Mouse (Mus musculus) brain, embryonic 14.5 days (tissue): Measurements from ENCODE around the gene Gga3. TPM values are rescaled to one million over a fixed set of nuclear protein-coding genes. Genes with fewer than 3 reads are reported as not detected.
"Not testable (repeated sequence)": the region's sequence is repeated elsewhere in the genome, so short reads cannot be mapped to it uniquely, and the experiment has no call there.

Experiments
- DNase-seq: peaks from one replicate; pipeline ENCODE4 v3.0.0-alpha.2; 2011; ENCODE audit warnings: low read depth
- CTCF ChIP-seq: fragments of 200-500 bp; IDR thresholded peaks from 2 replicates; pipeline ENCODE4 v1.5.1; 2012; ENCODE audit warnings: inconsistent platforms, mild to moderate bottlenecking, moderate library complexity, borderline replicate concordance; ENCODE audit not compliant: insufficient read depth, insufficient read length; ENCODE audit errors: extremely low read depth
- POLR2A ChIP-seq: fragments of 200-500 bp; IDR thresholded peaks from 2 replicates; pipeline ENCODE4 v1.6.1; 2012; ENCODE audit warnings: mild to moderate bottlenecking, inconsistent platforms, borderline replicate concordance; ENCODE audit not compliant: poor library complexity, insufficient read depth, insufficient read length, severe bottlenecking; ENCODE audit errors: extremely low read depth
- polyA plus RNA-seq: library from polyadenylated mRNA; depleted of rRNA; stranded (reverse); fragments of >200 nt; gene quantifications from 2 replicates; pipeline ENCODE4 v1.2.3, GENCODE M21; 2012; rRNA removed

Gga3 gene
- 43.3 and 57.1 TPM in 2 replicates for polyA plus RNA-seq

DNA sequence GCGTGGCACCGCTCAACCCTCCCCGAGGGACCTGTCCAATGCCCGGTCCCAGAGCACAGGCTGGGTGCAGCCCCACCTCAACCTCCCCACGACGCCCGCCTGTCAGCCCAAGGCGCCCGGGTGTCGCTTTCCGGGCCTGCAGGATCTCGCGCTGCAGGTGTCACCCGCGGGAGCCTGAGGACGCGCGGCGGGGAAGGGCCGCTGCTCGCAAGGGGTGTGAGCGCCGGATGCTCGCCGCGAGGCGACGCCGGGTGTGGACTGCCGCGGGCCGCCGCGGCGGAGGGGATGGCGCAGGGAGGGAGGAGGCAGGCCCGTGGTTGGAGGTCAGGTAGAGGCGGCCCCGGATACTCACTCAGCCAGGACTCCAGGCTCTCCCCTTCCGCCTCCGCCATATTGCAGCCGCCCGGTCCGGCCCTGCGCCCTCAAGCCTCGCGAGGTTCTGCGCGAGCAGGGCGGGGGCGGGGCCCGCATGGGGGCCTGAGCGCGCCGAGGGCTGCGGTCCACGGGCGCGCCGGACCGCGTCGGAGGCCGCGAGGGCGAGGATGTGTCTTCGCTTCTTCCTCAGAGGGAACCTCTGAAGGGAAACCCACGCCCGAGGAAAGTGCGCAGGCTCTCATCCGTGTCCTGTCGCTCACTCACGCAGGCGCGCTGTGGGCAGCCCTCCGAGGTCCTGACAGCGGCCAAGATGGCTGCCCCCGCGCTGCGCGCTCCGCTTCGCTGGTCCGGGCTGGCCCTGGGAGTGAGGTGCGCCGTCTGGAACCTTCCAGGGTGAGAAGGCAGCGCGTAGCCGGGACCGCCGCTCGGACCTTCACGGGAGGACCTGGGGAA, at the start of gene Gga3, which contains the start of gene Mrps7:
Gene Gga3 (minus strand): TSS at position 576 of the 828 bp plus-strand sequence.
Gene Mrps7 (plus strand): TSS at position 450 of the 828 bp plus-strand sequence.
- DNase-seq, result peak; percentile 96
- peak; percentile 88 for TF ChIP-seq POLR2A
- TF ChIP-seq CTCF, result no peak

DNA sequence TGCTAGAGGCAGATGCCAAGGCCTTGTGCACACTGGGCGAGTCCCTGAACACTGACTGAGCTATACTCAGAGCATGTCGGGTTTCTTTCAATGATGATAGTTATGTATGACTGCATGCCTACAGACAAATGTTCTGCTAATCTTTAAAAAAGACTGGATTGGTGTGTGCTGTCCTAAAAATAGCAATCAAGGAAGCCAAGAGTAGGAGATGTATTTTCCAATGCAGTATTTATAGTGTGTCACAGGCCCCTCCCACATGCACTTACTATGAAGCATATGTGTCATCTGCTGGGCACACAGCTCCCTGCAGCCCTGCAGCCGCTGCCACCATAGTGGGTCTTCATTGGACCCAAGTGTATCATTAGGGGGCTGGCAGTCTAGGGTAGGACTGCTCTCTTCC, 49.3 kb upstream of the Gga3 start:
- DNase-seq, result no peak
- TF ChIP-seq CTCF (no peak), POLR2A (no peak)

DNA sequence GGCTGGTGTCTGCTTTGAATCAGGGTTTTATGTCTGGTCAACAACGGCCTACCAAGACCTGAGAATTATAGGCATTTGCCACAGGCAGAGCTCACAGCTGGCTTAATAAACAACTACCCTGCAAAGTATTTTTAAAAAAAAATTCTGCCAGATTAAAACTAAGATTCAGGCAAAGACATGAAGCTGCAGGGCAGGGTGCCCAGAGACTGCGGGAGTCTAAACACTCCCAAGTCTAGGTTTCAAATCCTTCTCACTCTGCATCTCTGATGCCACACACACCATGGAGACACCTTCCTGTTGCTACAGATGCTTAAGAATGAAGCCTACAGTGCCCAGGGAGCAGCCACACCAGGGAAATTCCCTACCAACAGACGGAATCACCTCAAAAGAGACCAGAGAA, 47.8 kb upstream of the Gga3 start:
- no peak for DNase-seq
- TF ChIP-seq POLR2A (no peak), CTCF (no peak)

DNA sequence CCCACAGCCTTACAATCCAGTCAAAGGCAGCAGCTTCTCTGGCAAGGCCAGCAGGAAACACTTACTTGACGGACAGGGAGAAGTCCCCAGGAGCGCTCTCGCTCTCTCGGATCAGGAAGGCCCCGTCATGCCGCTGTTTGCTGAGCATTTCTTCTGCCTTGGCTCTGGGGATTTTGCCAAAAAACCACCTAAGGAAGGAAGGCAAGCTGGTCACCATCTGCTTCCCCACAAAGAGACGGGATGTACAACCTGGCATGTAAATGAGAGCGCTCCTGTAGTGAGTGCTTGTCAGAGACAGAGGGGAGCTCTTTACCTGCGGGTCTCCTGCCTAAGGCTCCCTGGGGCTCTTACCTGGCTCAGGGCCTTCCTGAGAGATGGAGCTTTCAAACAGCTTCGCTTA, 45.9 kb upstream of the Gga3 start:
- TF ChIP-seq CTCF, result no peak
- TF ChIP-seq POLR2A, result no peak
- peak; percentile 82 for DNase-seq

DNA sequence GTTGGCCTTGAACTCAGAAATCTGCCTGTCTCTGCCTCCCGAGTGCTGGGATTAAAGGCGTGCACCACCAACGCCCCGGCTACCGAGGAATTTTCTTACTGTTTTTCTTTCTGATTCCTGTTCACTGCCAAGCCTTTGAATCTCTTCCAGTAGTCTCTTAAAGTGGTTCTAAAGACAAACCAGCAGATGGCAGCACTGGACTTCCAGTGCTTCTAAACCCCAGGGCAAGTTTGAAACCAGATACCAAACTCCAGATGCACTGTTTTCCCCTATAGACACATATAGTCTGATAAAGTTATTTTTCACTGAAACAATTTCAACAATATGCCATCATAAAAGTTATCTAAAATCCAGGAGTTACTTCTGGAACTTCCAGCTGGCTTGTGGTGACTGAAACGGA, 43.6 kb upstream of the Gga3 start:
- DNase-seq, result peak; percentile 90
- TF ChIP-seq POLR2A, result no peak
- peak; percentile 72; the same call in 1 of the 2 replicates for TF ChIP-seq CTCF

DNA sequence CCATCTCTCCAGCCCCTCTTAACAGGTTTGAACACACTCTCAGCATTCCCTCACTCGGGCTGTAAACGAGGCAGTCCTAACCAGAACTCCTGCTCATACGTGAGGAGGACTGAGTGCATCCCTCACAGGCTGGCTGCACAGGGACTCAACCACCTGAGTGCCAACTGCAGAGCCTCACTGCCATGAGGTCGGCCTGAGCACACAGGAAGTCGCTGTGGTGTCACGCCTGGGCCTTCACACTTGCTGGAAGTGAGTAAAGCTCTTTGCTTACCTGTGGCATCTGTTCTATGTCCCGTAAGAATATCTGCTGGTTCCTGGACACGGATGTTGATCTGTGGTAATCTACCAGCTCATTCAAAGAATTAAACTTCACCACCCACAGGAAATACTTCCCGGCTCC, 42.6 kb upstream of the Gga3 start:
- no peak for TF ChIP-seq POLR2A
- no peak for TF ChIP-seq CTCF
- no peak for DNase-seq

DNA sequence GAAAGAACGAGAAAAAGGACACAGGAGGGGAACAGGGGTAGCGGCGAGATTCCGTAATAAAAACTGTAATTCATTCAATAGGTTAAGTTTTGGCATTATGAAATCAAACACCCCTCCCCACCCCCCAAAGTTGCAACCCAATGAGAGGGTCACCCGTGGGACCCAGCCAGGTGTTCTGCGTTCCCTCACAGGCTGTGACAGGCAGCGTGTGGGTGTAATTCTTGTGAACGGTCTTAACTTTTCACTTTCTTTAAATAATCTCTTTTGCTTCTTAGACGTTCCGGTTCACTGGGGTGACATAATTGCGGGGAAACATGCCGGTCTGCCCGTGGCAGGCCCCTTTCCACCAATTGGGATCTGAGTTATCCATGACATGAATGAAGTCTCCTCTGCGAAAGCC, 41.6 kb upstream of the Gga3 start:
- not testable (repeated sequence) for DNase-seq

DNA sequence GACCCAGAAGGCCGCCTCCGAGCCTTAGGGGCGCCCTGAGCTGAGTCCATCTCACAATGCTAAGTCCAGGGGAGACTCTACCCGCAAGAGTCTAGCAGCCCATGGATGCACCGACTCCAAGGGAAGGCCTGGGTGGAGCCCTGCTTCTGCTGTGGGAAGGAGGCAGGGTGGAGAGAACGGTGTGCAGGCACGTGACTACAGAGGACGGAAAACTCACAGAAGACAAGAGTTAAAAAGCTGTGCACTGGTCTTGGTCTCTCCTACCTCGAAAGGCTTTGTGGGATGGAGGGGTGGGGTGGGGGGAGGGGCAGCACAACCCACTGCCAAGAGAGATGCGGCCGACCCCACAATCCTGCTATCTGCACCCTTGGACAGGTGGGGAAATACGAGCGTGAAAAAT, 40.5 kb upstream of the Gga3 start:
- TF ChIP-seq POLR2A (no peak), CTCF (no peak)
- no peak for DNase-seq

DNA sequence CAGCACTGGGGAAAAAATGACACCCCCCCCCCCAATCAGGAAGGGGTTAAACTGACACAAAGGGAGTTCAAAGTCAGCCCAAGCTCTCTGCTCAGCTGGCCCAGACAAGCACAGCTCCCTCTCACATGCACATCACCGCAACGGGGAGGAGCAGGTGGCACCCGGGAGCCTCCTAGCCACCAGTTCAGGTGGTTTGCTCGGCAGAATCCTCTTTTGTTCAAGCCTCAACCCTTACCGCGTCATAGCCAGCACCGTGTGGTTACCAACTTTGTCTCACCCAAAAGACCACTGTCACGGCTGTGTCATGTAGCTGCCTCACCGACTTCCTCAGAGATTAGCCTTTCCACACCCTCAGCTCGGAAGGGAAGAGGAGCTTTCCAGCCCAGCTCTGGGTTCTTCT, 39.4 kb upstream of the Gga3 start:
- no peak for TF ChIP-seq CTCF
- TF ChIP-seq POLR2A, result no peak

DNA sequence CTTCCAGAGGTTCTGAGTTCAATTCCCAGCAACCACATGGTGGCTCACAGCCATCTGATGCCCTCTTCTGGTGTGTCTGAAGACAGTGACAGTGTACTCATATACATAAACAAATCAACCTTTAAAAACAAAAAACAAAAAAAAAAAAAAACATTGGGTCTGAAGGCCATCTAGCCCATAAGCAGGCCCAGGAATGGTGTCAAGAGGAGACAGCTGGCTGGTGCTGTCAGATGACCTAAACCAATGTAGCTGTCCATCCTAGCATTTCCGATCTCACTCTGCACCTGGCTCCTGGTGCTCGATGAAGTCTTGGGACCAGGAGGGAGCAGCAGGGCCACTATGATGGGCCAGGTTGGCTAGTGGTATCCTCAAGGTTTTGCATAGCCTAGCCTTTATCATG, 38.9 kb upstream of the Gga3 start:
- DNase-seq, result no peak
- TF ChIP-seq CTCF (no peak), POLR2A (no peak)

More for the DNA sequence above, 39.4 kb upstream of the Gga3 start:
- DNase-seq, result no peak

DNA sequence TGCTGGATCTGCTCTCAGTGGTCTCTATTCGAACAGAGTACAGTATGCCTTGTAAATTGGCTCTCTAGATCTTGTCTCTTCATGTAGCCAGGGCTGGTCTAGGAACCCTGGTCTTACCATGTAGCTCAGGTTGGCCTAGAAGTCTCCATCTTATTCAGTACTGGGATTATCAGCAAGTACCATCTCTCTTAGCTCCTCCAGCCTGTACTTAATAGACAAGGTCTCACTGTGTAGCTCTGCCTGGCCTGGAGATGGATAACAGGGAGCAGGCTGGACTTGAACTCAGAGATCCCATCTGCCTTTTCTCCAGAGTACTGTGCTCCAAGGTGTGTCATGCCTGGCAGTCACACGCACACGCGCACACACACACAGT, 37.8 kb upstream of the Gga3 start:
- no peak for DNase-seq
- TF ChIP-seq CTCF, result no peak
- no peak for TF ChIP-seq POLR2A

DNA sequence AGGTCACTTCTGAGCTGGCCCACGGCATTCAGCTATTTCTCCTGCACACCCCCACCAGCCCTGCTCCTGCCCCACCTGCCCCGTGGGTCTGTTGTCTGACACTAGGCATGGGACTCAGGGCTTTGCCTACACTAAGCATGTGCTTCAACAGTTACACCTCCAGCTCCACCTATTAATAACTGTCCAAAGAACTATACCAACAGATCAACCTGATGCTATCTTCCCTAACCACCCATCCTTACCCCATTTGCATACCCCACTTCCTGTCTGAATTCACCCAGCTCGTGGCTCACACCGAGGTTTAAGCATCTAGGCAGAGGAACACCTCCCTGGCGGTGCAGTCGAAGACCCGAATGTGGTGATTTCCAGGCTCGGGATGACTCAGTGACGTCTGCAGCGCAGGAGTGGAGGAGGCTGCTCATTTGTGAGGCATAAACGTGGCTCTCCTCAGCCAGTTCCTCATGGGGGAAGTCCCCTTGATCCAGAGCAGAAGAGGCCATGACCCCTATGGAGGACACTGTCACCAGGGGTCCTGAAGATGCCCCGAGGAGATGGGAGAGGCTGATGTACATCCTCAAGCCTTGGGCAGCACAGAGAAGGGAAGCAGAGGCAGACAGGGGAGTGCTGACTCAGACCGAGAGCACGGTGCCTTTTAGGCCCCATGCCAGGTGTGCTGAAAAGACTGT, 37.3 kb upstream of the Gga3 start:
- TF ChIP-seq CTCF (no peak), POLR2A (no peak)
- no peak for DNase-seq

DNA sequence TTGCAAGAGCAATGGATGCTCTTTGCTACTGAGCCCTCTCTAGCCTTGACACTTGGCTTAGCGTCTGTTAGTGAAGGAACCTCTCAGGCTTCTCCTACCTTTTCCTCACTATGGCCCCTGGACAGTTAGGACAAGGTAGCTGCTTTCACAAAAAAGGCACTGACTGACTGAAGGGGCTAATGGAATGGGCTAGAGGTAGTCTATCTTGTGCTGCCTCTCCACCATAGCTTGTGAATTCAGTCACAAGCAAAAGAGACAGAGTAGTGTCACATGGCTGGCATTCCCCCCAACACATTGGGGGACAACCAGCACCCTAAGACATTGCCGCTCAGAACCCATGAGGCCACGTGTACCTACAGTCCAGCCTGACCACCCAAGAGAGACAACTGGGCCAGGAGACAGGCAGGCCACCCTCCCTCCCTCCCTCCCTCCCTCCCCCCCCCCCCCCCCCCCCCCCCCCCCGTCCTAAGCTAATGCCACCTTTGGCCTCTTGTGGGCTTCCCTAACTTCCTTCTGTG, 36.5 kb upstream of the Gga3 start:
- TF ChIP-seq CTCF (no peak), POLR2A (no peak)
- DNase-seq, result no peak
